Mouse (Mus musculus) midbrain, embryonic 13.5 days (tissue): Measurements from ENCODE around the gene Impdh2. TPM values are rescaled to one million over a fixed set of nuclear protein-coding genes. Genes with fewer than 3 reads are reported as not detected.
"Not testable (repeated sequence)": the region's sequence is repeated elsewhere in the genome, so short reads cannot be mapped to it uniquely, and the experiment has no call there.

Experiments used
- ATAC-seq: fragments of 200-750 bp; cut with Nextera tagmentation; 2 replicates; pipeline ENCODE4 v1.8.0; 2017; ENCODE audit warnings: mild to moderate bottlenecking, moderate TSS enrichment, moderate library complexity
- H3K27ac ChIP-seq: fragments of 300-500 bp; sonication (generic); 2 replicates; pipeline ENCODE4 v1.5.1; 2015; ENCODE audit warnings: inconsistent platforms, mild to moderate bottlenecking, moderate library complexity
- H3K27me3 ChIP-seq: fragments of 300-500 bp; sonication (generic); 2 replicates; pipeline ENCODE4 v1.6.1; 2015; ENCODE audit warnings: mild to moderate bottlenecking, inconsistent platforms
- H3K36me3 ChIP-seq: fragments of 300-500 bp; sonication (generic); 2 replicates; pipeline ENCODE4 v1.6.1; 2015; ENCODE audit warnings: mild to moderate bottlenecking, inconsistent platforms
- H3K4me1 ChIP-seq: fragments of 300-500 bp; sonication (generic); replicated peaks from 2 replicates; pipeline ENCODE4 v1.6.1; 2015; ENCODE audit warnings: inconsistent platforms
- H3K4me2 ChIP-seq: fragments of 300-500 bp; sonication (generic); replicated peaks from 2 replicates; pipeline ENCODE4 v1.6.1; 2015; ENCODE audit warnings: moderate library complexity, mild to moderate bottlenecking, inconsistent platforms
- H3K4me3 ChIP-seq: fragments of 300-500 bp; sonication (generic); replicated peaks from 2 replicates; pipeline ENCODE4 v1.5.1; 2015; ENCODE audit warnings: mild to moderate bottlenecking, inconsistent platforms
- H3K9ac ChIP-seq: fragments of 300-500 bp; sonication (generic); replicated peaks from 2 replicates; pipeline ENCODE4 v1.6.1; 2015; ENCODE audit warnings: mild to moderate bottlenecking, inconsistent platforms
- H3K9me3 ChIP-seq: fragments of 300-500 bp; sonication (generic); 2 replicates; pipeline ENCODE4 v1.6.1; 2016; ENCODE audit warnings: mild to moderate bottlenecking, inconsistent platforms
- WGBS: fragments of 180-500 bp; shearing (Covaris S2); methylation state at CpG from one replicate; pipeline ENCODE4 v1.1.7; 2015; 5-methylcytosine and 5-hydroxymethylcytosine counted together
- microRNA counts: library from miRNA; unstranded; fragments of <30 nt; microRNA quantifications from one replicate; lab custom pipeline; 2016
- microRNA-seq: library from miRNA; unstranded; fragments of <30 nt; microRNA quantifications from one replicate; pipeline ENCODE4, GENCODE M21; 2016
- polyA plus RNA-seq: library from polyadenylated mRNA; unstranded; fragments of >200 nt; fragmentation: Nextera tagmentation; extraction: Ambion mirVana; gene quantifications from 2 replicates; pipeline ENCODE4 v1.2.1, GENCODE M21; 2015

Impdh2 gene
- polyA plus RNA-seq, 1 experiment from 2014 or later: 115 TPM

- H3K27ac ChIP-seq: no peak overlapping the region
- ATAC-seq: no peak
- H3K4me1 ChIP-seq: peaks cover 41% of the 10 kb centered on the region
- WGBS: 83% methylated on average over 4 of the region's 4 CpGs
- H3K9me3 ChIP-seq: no peaks in the 10 kb centered on the region
- peaks cover 6% of the 10 kb centered on the region; the same call in 1 of the 2 replicates for H3K36me3 ChIP-seq
- H3K27me3 ChIP-seq: no peaks in the 10 kb centered on the region
- H3K4me2 ChIP-seq: no peak overlapping the region
- H3K9ac ChIP-seq: no peak overlapping the region
- no peak overlapping the region for H3K4me3 ChIP-seq
Observed at GRCm38 (mm10) chr9:108591462-108591861, 31.4 kb downstream of the Impdh2 start.

DNA sequence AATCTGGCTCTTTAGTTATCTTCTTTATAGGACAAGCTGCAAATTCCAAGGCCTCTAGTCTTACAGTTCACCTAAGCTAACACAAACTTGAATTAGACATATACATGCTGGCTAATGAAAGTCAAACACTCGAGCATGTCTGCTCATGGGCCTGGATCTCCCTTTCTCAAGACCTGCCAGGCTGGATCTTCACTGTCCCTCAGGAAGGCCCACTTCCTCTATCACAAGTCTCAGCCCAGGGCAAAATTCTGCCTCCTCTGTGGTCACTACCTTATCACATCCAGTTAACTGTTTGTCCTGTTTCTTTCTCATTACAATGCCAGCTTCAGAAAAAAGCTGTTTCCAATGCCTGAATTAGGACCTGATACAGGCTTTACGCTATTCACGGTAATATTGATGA is 34.3 kb downstream of the Impdh2 start:
- Histone ChIP-seq H3K4me3 (no peak overlapping the region), H3K4me2 (no peak overlapping the region), H3K36me3 (peaks cover 6% of the 10 kb centered on the region; the same call in 1 of the 2 replicates), H3K4me1 (peaks cover 22% of the 10 kb centered on the region), H3K27ac (no peak overlapping the region), H3K27me3 (no peaks in the 10 kb centered on the region), H3K9ac (no peak overlapping the region), H3K9me3 (no peaks in the 10 kb centered on the region)
- ATAC-seq: no peak
- 80% methylated on average over 3 of the region's 3 CpGs for WGBS

GRCm38 (mm10) chr9:108596998-108597764 is 37.1 kb downstream of the Impdh2 start, which contains the start of gene P4htm:
P4htm (minus strand) TSS chr9:108597667.
- Histone ChIP-seq H3K27me3 (no peaks in the 10 kb centered on the region), H3K27ac (peak within 1 kb of the TSS; percentile 74), H3K4me2 (peak within 1 kb of the TSS; percentile 88), H3K9me3 (no peaks in the 10 kb centered on the region), H3K36me3 (peaks cover 13% of the 10 kb centered on the region; the same call in 1 of the 2 replicates), H3K4me3 (peak within 1 kb of the TSS; percentile 62), H3K4me1 (peaks cover 16% of the 10 kb centered on the region), H3K9ac (peak within 1 kb of the TSS; percentile 80)
- WGBS: 2% methylated on average over 69 of the region's 69 CpGs
- ATAC-seq: peak; percentile 92

DNA sequence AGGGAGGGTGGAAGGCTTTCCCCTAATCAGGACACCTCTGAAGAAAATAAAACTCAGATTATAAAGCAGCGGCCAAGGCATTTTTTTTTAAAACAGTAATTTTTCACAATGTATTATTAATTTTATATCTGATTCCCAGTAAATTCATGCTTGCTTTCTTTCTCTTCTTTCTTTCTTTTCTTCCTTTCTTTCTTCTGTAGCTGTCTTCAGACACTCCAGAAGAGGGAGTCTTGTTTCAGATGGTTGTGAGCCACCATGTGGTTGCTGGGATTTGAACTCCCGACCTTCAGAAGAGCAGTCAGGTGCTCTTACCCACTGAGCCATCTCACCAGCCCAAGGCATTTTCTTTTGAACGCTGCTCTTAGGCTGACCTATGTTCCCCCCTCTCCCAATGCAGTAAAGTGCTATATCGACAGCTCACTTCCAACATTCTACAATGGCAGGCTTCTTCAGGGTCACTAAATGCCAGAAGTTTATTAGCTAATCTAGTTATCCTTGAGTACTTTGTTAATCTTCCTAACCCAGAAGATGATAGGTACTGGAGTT is 39.0 kb downstream of the Impdh2 start:
- Histone ChIP-seq H3K9me3 (no peaks in the 10 kb centered on the region), H3K36me3 (peaks cover 23% of the 10 kb centered on the region), H3K27ac (no peak overlapping the region), H3K4me3 (no peak overlapping the region), H3K4me1 (peaks cover 16% of the 10 kb centered on the region), H3K27me3 (no peaks in the 10 kb centered on the region), H3K9ac (no peak overlapping the region), H3K4me2 (no peak overlapping the region)
- no peak for ATAC-seq
- WGBS: 82% methylated on average over 4 of the region's 4 CpGs

DNA sequence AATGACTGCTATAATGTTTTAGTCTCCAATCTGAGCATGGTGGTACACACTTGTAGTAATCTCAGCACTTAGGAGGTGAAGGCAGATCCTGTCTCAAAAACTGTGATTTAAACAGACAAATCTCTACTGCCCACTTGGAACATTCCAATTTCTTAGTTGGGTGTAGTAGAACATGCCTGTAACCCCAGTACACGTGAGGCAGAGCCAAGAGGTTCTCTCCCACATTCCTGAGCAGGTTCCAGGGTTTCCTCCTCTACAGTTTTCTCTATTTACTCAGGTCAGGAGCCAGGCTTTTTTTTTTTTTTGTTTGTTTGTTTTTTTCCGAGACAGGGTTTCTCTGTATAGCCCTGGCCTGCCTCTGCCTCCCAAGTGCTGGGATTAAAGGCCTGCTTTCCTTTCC is 39.9 kb downstream of the Impdh2 start:
- H3K4me3 ChIP-seq: no peak overlapping the region
- 72% methylated on average over 2 of the region's 2 CpGs for WGBS

DNA sequence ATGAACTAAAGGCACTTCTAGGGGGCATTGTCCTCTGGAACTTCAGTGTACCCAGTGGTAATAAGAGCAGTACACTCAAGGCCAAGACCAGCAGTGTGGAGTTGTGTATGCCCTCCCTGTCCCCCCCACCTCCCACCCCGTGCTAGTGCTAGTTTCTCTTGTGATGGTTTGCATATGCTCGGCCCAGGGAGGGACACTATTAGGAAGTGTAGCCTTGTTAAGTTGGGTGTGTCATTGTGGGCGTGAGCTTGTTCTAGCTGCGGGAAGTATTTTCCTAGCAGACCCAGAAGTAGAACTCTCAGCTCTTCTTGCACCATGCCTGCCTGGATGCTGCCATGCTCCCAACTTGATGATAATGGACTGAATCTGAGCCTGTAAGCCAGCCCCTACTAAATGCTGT is 41.9 kb downstream of the Impdh2 start:
- no peaks in the 10 kb centered on the region for H3K27me3 ChIP-seq
- 95% methylated on average over 4 of the region's 4 CpGs for WGBS
- no peak for ATAC-seq

More for the DNA sequence above, 39.9 kb downstream of the Impdh2 start:
- no peak for ATAC-seq
- Histone ChIP-seq H3K4me1 (peaks cover 16% of the 10 kb centered on the region), H3K27ac (no peak overlapping the region), H3K9ac (no peak overlapping the region), H3K9me3 (no peaks in the 10 kb centered on the region), H3K36me3 (peaks cover 32% of the 10 kb centered on the region), H3K4me2 (no peak overlapping the region), H3K27me3 (no peaks in the 10 kb centered on the region)

DNA sequence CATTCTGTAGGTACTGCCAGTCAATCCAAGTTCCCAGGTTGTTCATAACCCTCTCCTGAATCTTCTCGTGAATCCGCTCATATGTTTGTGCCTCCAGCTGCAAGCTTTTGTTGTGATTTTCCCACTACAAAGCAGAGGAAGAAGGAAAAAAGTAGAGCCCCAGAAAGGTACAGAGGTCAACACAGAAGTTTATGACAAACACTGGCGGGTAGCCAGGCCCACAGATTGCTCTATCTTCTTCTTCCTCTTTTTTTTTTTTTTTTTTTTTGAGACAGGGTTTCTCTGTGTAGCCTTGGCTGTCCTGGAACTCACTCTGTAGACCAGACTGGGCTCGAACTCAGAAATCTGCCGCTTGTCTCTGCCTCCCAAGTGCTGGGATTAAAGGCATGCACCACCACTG is 47.8 kb downstream of the Impdh2 start:
- not testable (repeated sequence) for H3K9me3 ChIP-seq, H3K4me3 ChIP-seq, ATAC-seq, H3K4me2 ChIP-seq, H3K27ac ChIP-seq, H3K9ac ChIP-seq, H3K4me1 ChIP-seq, H3K27me3 ChIP-seq
- H3K36me3 ChIP-seq: peaks cover 96% of the 10 kb centered on the region
- WGBS: 93% methylated on average over 5 of the region's 5 CpGs

More for the DNA sequence above, 41.9 kb downstream of the Impdh2 start:
- Histone ChIP-seq H3K36me3 (peaks cover 50% of the 10 kb centered on the region), H3K27ac (no peak overlapping the region), H3K9me3 (no peaks in the 10 kb centered on the region), H3K4me3 (no peak overlapping the region), H3K9ac (no peak overlapping the region), H3K4me1 (peaks cover 5% of the 10 kb centered on the region), H3K4me2 (no peak overlapping the region)

GRCm38 (mm10) chr9:108608889-108609288 is 48.8 kb downstream of the Impdh2 start:
- H3K36me3 ChIP-seq: peaks cover 94% of the 10 kb centered on the region
- no peaks in the 10 kb centered on the region for H3K9me3 ChIP-seq
- ATAC-seq: no peak
- no peak overlapping the region for H3K9ac ChIP-seq
- H3K4me3 ChIP-seq: no peak overlapping the region
- H3K4me1 ChIP-seq: no peaks in the 10 kb centered on the region
- no peaks in the 10 kb centered on the region for H3K27me3 ChIP-seq
- H3K4me2 ChIP-seq: no peak overlapping the region
- WGBS: 95% methylated on average over 4 of the region's 4 CpGs
- no peak overlapping the region for H3K27ac ChIP-seq

DNA sequence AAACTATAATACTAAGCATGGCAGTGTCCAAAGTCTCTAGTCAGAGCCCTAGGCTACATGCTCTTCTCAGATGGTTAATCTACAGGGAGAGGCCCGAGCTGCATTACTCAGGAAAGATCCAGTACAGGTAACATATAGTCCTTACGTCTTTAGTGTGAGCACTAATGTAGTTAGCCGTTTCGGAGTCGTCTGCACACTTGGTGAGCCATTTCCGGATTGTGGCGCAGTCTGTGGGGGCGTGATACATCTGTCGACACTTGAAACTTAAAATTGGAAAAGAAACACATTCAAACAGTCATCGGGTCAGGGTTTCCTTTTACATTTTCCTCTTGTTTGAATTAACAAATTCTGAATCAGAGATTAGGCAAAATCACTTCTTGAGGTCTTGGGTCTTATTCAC is 51.4 kb downstream of the Impdh2 start:
- H3K4me2 ChIP-seq: no peak overlapping the region
- no peaks in the 10 kb centered on the region for H3K9me3 ChIP-seq
- peaks cover 91% of the 10 kb centered on the region for H3K36me3 ChIP-seq
- no peaks in the 10 kb centered on the region for H3K4me1 ChIP-seq
- no peak overlapping the region for H3K4me3 ChIP-seq
- H3K27me3 ChIP-seq: no peaks in the 10 kb centered on the region
- ATAC-seq: no peak
- no peak overlapping the region for H3K27ac ChIP-seq
- H3K9ac ChIP-seq: no peak overlapping the region
- WGBS: 96% methylated on average over 10 of the region's 10 CpGs

MicroRNAs encoded within 50 kb of the gene (microRNA counts, 519-probe panel; counts per million panel counts)
- microRNA mmu-miR-191 (lab: Ali Mortazavi, UCI) (4,104 counts per million, percentile 77 among the panel's probes with 10 or more counts), microRNA mmu-miR-425 (lab: Ali Mortazavi, UCI) (3,655 counts per million, percentile 71 among the panel's probes with 10 or more counts)

Small RNAs within 50 kb of the gene (microRNA-seq; reads per million reads assigned to microRNA genes)
- gene Gm24083 (not detected), gene Mir191 (not detected), gene Mir425 (1,299 reads per million, percentile 81 among the genes with 10 or more reads in this experiment)

Other genes with a start within 250 kb of the Impdh2 start
- gene Gpx1, start 221.4 kb upstream of the Impdh2 start, polyA plus RNA-seq: 474 and 511 TPM in 2 replicates
- 143 and 146 TPM in 2 replicates for gene Usp4, start 212.4 kb upstream of the Impdh2 start, polyA plus RNA-seq
- 2.1 and 2.2 TPM in 2 replicates for gene 1700102P08Rik, start 167.5 kb upstream of the Impdh2 start, polyA plus RNA-seq
- 1.3 and 1.7 TPM in 2 replicates for gene Ccdc36, start 131.8 kb upstream of the Impdh2 start, polyA plus RNA-seq
- gene BC048562, start 123.8 kb upstream of the Impdh2 start, polyA plus RNA-seq: not detected in 2 replicates
- 59.7 and 63.5 TPM in 2 replicates for gene Ccdc71, start 99.8 kb upstream of the Impdh2 start, polyA plus RNA-seq
- gene Klhdc8b, start 98.7 kb upstream of the Impdh2 start, polyA plus RNA-seq: 75.7 and 84.8 TPM in 2 replicates
- 20.0 and 24.1 TPM in 2 replicates for gene Lamb2, start 80.5 kb upstream of the Impdh2 start, polyA plus RNA-seq
- 75.9 and 91.9 TPM in 2 replicates for gene Usp19, start 69.7 kb upstream of the Impdh2 start, polyA plus RNA-seq
- gene Qars, start 52.6 kb upstream of the Impdh2 start, polyA plus RNA-seq: 70.2 and 70.5 TPM in 2 replicates
- gene Qrich1, start 43.5 kb upstream of the Impdh2 start, polyA plus RNA-seq: 141 and 146 TPM in 2 replicates
- 73.7 and 79.2 TPM in 2 replicates for gene Ndufaf3, start 7.1 kb downstream of the Impdh2 start, polyA plus RNA-seq
- 321 and 345 TPM in 2 replicates for gene Dalrd3, start 9.6 kb downstream of the Impdh2 start, polyA plus RNA-seq
- 364 and 380 TPM in 2 replicates for gene Wdr6, start 18.5 kb downstream of the Impdh2 start, polyA plus RNA-seq
- 24.6 and 27.7 TPM in 2 replicates for gene P4htm, start 37.4 kb downstream of the Impdh2 start, polyA plus RNA-seq
- 53.6 and 54.0 TPM in 2 replicates for gene Arih2, start 89.1 kb downstream of the Impdh2 start, polyA plus RNA-seq
- 39.5 and 40.5 TPM in 2 replicates for gene Slc25a20, start 101.8 kb downstream of the Impdh2 start, polyA plus RNA-seq
- gene Prkar2a, start 129.0 kb downstream of the Impdh2 start, polyA plus RNA-seq: 49.3 and 54.0 TPM in 2 replicates
- gene Ip6k2, start 223.5 kb downstream of the Impdh2 start, polyA plus RNA-seq: 217 and 238 TPM in 2 replicates
- 20.9 and 29.5 TPM in 2 replicates for gene Nckipsd, start 248.1 kb downstream of the Impdh2 start, polyA plus RNA-seq